Mouse (Mus musculus): Measurements from ENCODE around the gene Acsm1. TPM values are rescaled to one million over a fixed set of nuclear protein-coding genes. Genes with fewer than 3 reads are reported as not detected.

Acsm1 gene
- 0.07 TPM in 1 of 2 replicates, not detected in the other for polyA plus RNA-seq (2012; rRNA removed; ENCODE audit: low replicate concordance)

GRCm38 (mm10) chr7:119606664-119607076 is at the start of gene Acsm1:
TSS of gene Acsm1 (plus strand) at chr7:119607026.

GRCm38 (mm10) chr7:119689726-119690125 is 82.9 kb downstream of the Acsm1 start, which contains the start of gene Acsm4:
TSS of gene Acsm4 (plus strand) at chr7:119690026.

Other genes starting within 250 kb of the Acsm1 start
- gene Gp2, start 147.7 kb upstream of the Acsm1 start, polyA plus RNA-seq (2012; rRNA removed; ENCODE audit: low replicate concordance): 0.25 and 32.1 TPM in 2 replicates
- 0.58 TPM in 1 of 2 replicates, not detected in the other for gene Umod, start 127.7 kb upstream of the Acsm1 start, polyA plus RNA-seq (2012; rRNA removed; ENCODE audit: low replicate concordance)
- gene Acsm5, start 87.6 kb upstream of the Acsm1 start, polyA plus RNA-seq (2012; rRNA removed; ENCODE audit: low replicate concordance): 0.97 and 4.1 TPM in 2 replicates
- gene Pdilt, start 83.5 kb upstream of the Acsm1 start, polyA plus RNA-seq (2012; rRNA removed; ENCODE audit: low replicate concordance): not detected in 2 replicates
- not detected in 2 replicates for gene Acsm2, start 52.7 kb upstream of the Acsm1 start, polyA plus RNA-seq (2012; rRNA removed; ENCODE audit: low replicate concordance)
- not detected in 2 replicates for gene Acsm4, start 83.0 kb downstream of the Acsm1 start, polyA plus RNA-seq (2012; rRNA removed; ENCODE audit: low replicate concordance)
- 2.6 and 3.9 TPM in 2 replicates for gene Thumpd1, start 113.8 kb downstream of the Acsm1 start, polyA plus RNA-seq (2012; rRNA removed; ENCODE audit: low replicate concordance)
- gene Acsm3, start 153.9 kb downstream of the Acsm1 start, polyA plus RNA-seq (2012; rRNA removed; ENCODE audit: low replicate concordance): 0.36 and 1.3 TPM in 2 replicates
- 0.20 and 0.26 TPM in 2 replicates for gene Rexo5, start 187.0 kb downstream of the Acsm1 start, polyA plus RNA-seq (2012; rRNA removed; ENCODE audit: low replicate concordance)
- 0.05 and 0.22 TPM in 2 replicates for gene Eri2, start 187.0 kb downstream of the Acsm1 start, polyA plus RNA-seq (2012; rRNA removed; ENCODE audit: low replicate concordance)